Mouse (Mus musculus) spleen, adult 10 weeks (tissue): Measurements from ENCODE around the gene Wdr75. TPM values are rescaled to one million over a fixed set of nuclear protein-coding genes. Genes with fewer than 3 reads are reported as not detected.

Experiments used
- polyA plus RNA-seq: library from polyadenylated mRNA; stranded (reverse); fragments of 350-450 nt; fragmentation: Illumina TruSeq; extraction: RNeasy Lipid Tissue Mini Kit (QIAGEN cat#74804); gene quantifications from one replicate; pipeline ENCODE4 v1.2.3, GENCODE M21; 2015; ENCODE audit warnings: low replicate concordance; ENCODE audit not compliant: insufficient read depth

The Wdr75 gene
- polyA plus RNA-seq, result 89.6 TPM

GRCm38 (mm10) chr1:45794969-45795908 is at the start of gene Wdr75:
TSS of gene Wdr75 (plus strand) at chr1:45795166.

Other genes starting within 250 kb of the Wdr75 start
- 0.36 TPM for gene Gm5269, start 95.1 kb downstream of the Wdr75 start, polyA plus RNA-seq
- 467 TPM for gene Slc40a1, start 131.4 kb downstream of the Wdr75 start, polyA plus RNA-seq